Mouse (Mus musculus): Measurements from ENCODE around the gene Ccdc85c.

GRCm38 (mm10) chr12:108287011-108287410 is 11.8 kb upstream of the Ccdc85c start:
- TF ChIP-seq POLR2A (IDR thresholded peaks at IDR 0.05; ENCODE audit: borderline replicate concordance, control insufficient read depth, low read depth, low read length) (no peak), CTCF (IDR thresholded peaks at IDR 0.05; ENCODE audit: control insufficient read depth, insufficient read depth, low read length) (no peak)
